Mouse (Mus musculus) T-helper 2 cell (primary cell): Measurements from ENCODE around the gene Dlat.
"Not testable (repeated sequence)": the region's sequence is repeated elsewhere in the genome, so short reads cannot be mapped to it uniquely, and the experiment has no call there.

Source experiments
- in situ Hi-C: fragments of 300-600 bp; cut with MboI, MseI; formaldehyde crosslinking; loops from one replicate; pipeline ENCODE4 v1.15.1; 2025; ENCODE audit warnings: high pct_unique_total_duplicates

Gene Dlat

DNA sequence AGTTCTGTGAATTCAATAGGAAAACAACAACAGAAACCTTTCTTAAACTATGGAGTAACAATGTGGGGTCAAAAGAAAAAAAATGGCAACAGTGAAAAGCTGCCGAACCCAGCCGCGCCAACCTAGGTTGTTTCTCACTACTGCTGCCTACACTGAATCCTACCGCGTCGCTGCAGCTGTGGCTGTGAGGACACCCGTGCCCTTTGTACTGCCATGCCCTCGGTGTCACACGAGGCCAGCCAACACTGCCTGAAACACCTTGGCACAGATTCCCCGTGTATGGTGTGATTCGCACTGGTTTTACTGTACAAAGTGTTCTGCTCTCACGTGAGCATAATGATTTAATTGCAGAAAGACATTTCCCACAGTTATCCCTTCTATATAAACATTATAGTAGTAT, 851 bp upstream of the Dlat start:
- in situ Hi-C loops = no loop called here

DNA sequence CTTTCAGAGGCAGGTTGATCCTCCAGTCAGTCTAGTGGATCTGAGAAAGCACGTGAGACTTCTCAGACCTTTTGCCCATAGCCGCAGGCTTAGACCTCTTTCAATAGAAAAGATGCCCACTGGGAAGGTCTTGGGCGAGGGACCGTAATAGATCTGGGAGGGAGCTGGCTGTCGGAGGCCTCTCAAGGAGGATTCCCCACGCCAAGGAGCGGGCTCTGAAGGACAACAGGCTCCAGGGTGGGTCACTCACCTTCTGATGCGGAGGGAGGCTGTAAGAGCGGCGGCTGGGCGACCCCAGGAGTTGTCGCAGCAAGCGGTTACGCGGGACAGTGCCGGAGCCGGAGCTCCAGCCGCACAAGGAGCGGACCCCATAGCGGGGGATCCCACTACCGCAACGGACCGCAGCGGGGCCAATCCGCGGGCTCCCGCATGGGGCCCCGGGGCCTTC, 615 bp downstream of the Dlat start:
- in situ Hi-C loops = no loop called here

DNA sequence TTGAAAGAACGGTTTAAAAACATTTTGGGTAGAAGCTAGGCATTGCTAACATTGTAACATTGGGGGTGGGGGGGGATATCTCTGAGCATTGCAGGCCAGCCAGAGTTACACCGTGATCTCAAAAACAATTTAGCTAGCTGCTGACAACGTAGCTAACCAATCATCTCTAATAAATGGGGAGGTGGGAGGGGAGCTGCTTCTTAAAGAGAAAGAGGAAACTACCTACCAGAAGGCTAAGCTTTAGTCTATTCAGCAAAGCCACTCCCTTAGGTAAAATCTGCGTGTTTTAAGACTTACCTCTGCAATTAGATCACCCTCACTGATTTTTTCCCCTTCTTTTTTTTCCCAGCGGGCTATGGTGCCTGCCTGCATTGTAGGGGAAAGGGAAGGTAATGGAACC, 1.2 kb downstream of the Dlat start:
- in situ Hi-C loops = no loop called here

DNA sequence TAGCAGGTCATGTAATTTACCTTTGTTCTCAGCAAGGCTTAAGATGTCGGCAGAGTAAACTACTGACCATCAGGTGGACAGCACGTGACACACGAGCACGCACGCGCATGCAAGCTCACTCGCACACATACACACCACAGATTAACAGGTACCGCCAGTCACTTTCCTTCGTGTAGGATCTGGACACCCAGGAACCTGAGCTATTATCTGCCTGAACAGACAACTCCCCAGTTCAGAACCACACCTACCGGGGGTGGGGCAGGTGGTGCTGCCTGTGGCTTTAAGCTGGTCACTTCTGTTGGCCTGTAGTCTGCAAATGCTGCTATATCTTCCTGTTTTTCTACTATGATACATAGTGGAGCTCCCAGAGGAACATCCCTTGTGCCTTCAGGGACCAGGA, 9.1 kb downstream of the Dlat start:
- in situ Hi-C loops = no loop called here

DNA sequence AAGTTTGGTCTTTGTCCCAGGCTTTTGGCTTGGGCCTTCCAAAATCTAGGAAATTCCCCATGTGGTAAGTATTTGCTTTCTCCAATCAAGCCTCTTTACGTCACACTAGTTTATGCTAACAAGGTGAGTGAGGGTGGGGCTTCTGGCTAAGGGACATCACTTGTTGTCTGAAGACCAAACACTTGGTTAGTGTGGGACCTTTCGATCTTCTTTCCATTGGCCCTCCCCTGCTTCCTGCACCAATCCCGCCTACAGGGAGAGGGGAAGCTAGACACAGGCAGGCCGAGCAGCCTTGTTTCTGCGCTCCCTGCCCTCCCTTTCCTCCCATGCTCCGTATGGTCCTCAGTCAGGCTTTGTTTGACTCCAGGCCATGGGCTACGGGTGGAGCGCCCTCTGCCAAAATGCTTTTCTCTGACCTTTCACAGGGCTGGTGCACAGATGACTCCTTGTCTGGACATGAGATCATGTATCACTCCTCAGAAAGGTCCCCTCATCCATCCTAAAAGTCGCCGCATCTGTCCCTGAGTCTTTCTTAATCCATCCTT, 12.7 kb downstream of the Dlat start:
- in situ Hi-C loops = no loop called here

DNA sequence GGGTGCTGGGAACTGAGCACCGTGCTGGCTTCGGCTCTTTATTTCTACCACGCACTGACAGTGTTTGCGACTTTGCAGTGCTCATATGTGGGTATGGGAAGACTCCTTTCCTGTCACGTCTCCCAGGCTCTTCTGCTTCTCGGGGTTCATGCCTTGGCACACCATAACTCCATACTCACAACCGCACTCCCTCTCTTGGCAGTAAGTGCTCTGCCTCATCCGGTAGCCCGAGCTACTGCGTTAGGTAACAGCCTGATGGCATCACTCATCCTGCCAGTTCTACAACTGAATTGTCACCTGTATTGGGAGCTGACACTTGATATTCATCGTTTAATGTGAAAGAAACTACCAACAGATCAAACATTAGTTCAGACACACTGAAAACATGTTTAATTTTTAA, 25.3 kb downstream of the Dlat start:
- in situ Hi-C loops = no loop called here

DNA sequence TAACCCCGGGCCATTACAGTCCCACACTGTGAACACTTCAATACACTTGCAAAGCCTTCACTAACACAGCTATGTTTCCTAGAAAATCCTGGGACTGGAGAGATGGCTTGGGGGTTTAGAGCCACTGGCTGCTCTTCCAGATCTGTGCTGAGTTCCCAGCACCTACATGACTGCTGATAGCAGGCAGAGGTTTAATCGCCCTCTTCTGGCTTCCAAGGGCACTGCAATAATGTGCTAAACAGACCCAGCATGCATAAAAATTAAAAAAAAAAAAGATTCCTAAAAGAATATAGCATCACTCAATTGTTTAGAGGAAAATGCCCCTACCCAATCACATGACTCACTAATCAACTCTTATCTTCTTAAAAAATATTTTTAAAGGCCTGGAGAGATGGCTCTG, 26.5 kb downstream of the Dlat start:
- in situ Hi-C loops = no loop called here

DNA sequence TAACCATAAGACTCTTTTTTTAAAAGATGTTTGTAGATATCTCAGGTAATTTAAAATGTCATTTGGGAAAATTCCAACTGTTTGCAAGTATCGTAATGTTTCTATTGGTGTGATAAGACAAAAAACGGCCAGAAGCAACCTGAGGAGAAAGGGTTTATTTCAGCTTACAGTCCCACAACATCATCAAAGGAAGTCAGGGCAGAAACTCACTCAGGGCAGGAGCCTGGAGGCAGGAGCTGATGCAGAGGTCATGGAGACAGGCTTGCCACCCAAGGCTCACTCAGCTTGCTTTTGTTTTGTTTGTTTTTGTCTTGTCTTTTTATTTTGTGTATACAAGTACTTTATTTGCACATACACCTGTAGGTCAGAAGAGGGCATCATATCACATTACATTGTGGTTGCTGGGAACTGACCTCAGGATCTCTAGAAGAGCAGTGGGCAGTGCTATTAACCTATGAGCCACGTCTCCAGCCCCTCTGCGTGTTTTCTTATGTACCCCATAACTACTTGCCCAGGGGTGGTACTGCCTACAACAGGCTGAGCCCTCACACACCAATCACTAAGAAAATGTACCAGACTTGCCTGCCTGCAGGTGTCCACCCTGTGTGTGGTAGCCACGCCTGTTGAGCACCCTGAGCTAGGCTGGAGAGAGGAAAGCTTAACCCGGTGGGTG, 27.4 kb downstream of the Dlat start:
- in situ Hi-C loops = no loop called here

DNA sequence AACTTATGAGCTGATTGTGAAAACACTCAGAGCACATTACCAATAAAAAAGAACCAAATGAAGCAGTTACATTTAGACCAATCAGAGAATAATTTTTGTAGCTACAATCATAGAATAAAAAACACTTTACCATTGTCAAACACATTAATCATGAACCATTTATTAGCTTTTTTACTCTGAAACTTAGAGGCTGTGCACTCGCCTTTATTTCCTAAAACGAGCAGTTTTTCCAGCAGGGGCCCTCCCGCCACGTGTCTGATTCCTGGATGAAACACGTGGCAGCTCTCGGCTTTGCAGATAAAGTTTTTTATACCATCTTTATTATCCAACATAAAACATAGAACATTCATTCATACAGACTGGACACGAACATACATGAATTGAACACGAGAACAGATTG, 28.7 kb downstream of the Dlat start:
- in situ Hi-C loops = not testable (repeated sequence)

DNA sequence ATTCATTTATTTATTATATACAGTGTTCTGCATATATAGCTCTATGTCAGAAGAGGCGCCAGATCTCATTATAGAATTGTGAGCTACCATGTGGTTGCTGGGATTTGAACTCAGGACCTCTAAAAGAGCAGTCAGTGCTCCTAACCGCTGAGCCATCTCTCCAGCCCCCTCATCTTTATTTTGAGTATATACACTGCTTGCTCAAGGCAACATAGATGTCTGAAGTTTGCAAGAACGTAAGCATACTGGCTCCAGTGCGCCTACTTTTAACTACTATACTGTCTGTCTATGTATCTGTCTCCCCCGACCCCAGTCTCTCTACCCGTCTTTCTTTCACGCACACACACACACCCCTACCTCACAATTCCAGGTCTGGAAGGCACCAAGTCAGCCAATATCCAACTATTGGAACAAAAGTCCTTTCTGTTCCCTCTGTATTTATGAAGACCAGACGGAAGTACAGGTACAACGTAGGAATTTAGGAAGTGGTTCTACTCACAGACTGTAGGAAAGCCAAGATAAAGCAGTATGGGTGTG, 41.7 kb downstream of the Dlat start:
- in situ Hi-C loops = no loop called here

DNA sequence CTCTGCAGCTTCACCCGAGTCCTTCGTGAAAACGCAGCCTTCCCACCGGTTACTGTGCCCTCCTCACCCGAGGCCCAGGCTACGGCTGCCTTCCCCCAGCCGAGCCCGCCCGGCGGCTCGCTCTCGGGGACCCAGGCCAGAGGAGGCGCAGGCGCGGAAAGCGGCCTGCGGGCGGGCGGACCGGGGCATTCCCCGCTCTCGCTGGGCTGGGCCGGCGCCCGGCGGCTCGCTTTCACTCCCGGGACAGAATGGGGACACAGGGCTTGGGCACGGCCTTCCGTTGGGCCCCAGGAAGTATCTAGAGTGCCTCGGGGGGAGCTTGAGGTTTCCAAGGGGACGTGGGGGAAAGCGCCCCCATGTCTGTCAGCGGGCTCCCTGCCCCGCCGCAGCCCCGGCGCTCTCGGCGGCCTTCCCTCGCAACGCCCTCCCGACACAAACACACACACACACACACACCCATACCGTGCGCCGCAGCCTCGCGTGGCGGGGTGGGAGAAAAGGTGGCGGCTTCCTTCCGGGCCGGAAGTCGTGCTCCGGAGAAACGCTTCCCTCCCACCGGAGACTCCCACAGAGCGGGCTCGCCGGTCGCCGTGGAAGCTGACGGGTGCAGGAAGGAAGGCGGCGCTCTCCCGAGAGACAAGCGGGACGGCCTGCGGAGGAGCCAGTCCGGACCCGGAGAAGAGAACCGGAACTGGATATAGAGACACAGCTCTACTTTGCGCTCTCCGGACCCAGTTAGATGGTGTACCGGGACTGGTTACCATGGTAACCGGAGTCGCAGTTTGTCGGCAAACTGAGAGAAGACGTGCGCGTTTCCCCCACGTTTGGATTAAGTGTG, 42.6 kb downstream of the Dlat start, which contains the start of the genes Pih1d2 and Nkapd1:
TSS of gene Pih1d2 (plus strand) at position 556 of the 838 bp plus-strand sequence.
TSS of gene Nkapd1 (minus strand) at position 699 of the 838 bp plus-strand sequence.
- in situ Hi-C loops = no loop called here

DNA sequence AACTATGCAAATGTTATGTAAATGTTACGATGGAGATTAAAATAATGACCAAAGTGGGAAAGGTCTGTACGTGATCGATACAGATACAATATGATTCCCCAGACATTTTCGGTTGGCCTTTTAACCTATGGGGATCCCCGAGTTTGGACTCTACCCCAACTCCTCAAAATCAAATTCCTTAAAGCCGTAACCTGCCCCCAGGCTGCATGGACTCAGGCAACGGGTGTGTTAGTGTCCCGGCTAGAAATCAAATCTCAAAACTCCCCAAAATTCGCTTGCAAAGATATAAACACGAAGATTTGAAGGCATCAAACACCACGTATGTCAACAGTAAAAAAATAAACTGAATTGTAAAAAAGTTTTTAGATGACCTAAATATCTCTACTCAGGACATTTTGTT, 43.4 kb downstream of the Dlat start:
- in situ Hi-C loops = no loop called here

DNA sequence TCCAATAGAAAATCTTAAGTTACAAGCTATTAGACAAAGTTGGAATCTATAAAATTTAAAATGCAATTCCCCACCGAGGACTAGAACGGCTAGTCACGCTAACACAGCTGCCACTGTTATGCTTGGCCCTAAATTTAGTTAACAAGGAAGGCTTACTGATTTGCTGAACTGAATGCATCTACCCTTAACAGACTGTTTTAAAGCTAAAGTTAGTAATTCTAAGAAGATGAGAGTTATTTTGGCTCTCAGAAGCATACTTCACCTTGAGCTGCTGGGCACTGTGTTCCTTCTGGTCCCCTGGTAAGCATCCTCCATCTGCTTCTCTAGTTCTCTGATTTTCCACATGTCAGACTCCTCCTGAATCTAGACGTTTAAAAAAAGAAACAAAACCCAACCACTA, 47.5 kb downstream of the Dlat start:
- in situ Hi-C loops = no loop called here

DNA sequence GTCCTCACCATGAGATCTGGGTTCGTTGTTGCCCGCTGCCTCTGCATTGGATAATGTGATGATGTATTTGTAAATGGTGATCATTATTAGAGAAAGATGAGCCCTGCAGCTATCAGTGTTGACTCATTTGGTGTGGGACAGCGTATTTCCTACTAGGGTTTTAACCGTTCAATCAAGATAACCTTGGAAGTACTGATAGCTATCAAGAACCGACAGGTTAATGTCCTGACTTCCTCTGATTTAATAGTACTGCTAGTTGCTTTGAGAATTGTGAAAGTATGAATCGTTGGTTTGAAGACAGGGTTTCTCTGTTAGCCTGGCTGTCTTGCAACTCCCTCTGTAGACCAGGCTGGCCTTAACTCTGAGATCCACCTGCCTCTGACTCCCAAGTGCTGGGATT, 55.2 kb downstream of the Dlat start:
- in situ Hi-C loops = loop anchor here (10.0 kb wide), 1 partner anchor 80 kb away; the partner anchor contains the start of gene Pts

DNA sequence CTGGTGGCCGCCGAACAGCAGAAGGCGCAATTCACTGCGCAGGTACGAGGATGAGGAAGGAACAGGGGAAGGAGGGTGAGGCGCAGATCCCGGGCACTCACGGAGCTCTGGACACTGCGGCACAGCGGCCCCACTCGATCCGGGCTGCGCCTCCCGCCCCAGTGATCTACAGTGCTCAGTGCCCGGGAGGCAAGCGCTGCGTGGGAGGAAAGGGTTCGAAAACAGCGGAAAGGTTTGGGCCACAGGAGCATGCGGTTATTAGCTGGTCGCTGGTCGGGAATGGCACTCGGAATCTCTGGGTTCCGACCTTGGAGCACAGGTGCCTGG, 55.6 kb downstream of the Dlat start:
- in situ Hi-C loops = loop anchor here (10.0 kb wide), 1 partner anchor 79 kb away; the partner anchor contains the start of gene Pts

DNA sequence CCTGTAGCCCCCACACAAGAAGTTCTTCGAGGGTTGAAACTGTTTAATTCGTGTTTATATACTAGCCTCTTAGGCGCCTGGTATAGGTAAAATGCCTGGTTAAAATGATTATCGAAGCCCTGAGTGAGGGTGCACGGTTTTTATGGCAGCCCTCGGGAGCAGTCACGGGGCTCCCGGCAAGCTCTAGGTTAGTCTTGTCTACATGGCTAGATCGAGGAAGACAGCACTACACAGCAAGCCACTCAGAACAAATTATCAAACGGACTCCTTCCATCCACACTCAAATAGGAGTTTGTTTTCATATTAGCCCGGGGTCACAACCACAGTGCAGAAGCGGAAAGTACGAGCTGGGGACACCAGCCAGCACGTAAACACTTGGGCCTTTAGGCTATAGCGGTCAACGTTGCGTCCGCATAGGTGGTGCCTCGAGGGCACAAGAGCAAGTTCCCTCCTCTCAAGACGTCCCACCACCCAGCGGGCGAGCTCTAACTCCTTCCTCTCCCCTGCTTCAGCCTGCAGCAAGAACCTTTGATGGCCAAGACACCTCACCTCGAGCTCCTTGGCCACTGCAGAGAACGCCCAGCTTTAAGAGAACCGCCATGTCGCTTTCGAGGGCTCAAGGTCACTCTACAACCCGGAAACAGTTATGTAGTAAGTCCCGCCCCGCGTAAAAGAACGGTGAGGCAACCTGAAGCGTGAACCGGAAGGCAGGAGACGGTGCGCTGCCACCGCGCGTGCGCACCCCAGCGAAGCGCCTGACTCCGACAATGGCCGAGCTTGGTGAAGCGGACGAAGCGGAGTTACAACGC, 56.2 kb downstream of the Dlat start, which contains the start of the genes Sdhd and Timm8b:
TSS of gene Sdhd (minus strand) at position 624 of the 809 bp plus-strand sequence.
TSS of gene Timm8b (plus strand) at position 722 of the 809 bp plus-strand sequence.
- in situ Hi-C loops = loop anchor here (10.0 kb wide), 1 partner anchor 79 kb away; the partner anchor contains the start of gene Pts

DNA sequence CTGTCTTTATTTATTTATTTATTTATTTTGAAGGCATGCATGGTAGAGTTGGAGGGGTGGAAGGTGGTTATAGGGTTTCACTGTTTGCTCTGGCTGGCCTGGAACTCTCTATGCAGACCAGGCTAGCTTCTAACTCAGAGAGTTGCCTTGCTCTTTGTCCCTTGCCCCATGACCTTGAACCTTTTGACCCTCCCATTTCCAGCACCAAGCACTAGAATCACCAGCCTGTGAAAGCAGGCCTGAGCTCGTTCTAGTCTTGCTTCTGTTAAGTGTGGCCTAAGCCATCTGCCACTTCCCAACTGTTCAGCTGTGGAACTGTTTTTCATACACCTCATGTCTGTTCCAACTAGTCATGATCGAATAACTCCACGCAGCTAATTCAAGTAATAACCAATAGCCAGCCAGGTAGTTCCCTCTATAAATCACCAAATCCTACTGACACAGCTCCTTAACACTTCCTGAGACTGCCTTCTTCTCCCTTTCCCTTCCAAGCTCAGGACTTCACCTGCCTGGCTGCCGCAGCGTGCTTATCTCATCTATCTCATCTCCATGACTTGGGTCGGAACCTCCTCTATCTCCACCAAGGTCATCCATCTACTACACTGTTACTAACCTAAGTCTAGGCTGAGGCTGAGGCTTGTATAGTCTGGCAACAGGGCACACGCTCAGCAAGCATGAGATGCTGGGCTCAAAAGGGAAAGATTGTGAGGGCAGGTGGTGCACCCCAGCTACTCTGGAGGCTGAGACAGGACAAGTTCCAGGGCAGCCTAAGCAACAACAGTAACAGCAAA, 57.3 kb downstream of the Dlat start:
- in situ Hi-C loops = loop anchor here (10.0 kb wide), 1 partner anchor 77 kb away; the partner anchor contains the start of gene Pts

DNA sequence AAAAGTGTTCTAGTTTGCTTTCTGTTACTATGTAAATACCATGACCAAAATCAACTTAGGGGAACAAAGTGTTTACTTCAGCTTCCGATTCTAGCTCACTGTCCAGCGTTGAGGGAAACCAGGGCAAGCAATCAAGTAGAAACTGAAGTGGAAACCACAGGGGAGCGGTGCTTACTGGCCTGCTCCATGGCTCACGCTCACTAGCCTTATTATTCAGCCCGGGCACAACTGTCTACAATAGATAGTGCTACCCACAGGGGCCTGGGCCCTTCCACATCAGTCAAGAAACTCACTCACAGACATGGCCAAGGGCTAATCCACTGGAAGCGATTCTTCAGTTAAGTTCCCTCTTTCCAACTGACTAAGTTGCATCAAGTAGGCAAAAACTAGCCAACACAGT, 58.0 kb downstream of the Dlat start:
- in situ Hi-C loops = loop anchor here (10.0 kb wide), 1 partner anchor 77 kb away; the partner anchor contains the start of gene Pts

DNA sequence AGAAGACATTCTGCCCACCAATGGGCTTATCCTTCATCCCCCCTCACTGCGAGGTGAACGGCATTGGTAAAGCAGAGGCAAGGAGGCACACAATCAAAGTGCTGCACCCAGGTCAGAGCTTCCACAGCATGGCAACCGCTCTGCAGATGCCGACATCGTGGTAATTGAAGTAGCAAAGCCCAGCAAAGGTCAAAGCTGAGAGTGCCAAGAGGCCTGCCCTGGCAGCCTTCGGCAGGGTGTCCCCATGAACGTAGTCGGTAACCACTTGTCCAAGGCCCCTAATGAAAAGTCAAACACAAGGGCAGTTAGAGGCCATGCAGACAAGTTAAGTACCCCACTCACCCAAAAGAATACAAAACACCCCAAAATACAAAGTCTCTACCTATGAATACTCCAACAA, 62.6 kb downstream of the Dlat start:
- in situ Hi-C loops = loop anchor here (5.0 kb wide), 1 partner anchor 135 kb away; no protein-coding TSS in a partner anchor

DNA sequence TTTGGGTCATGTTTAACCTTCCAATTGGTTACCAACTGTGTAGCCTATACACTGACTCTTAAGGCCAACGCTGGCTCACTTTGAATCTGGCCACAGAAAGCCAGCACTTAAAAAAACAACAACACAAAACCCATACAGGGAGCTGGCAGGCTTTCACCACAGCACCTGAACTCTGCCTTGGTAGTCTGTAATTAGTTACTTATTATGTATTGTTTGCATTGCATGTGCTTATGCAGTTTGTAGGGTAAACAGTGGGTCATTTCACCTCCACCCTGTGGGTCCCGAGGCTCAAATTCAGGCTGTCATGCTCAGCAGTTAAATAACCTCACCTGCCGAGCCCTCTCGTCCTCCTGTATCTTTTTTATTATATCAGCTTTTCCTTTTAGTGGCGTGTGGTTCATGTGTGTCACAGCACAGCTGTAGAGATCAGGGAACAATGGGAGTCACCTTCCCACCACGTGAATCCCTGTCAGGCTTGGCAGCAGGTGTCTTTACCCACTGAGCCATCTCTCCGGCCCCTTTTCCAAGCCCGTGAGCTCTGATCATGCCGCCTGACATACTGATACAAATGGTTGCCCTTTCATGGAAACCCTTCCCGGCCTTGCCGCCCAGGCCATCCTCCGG, 64.7 kb downstream of the Dlat start:
- in situ Hi-C loops = loop anchor here (5.0 kb wide), 1 partner anchor 133 kb away; no protein-coding TSS in a partner anchor
